Mouse (Mus musculus): ENCODE results near the gene Prg2. TPM values are rescaled to one million over a fixed set of nuclear protein-coding genes. Genes with fewer than 3 reads are reported as not detected.

The Prg2 gene
- polyA plus RNA-seq, 1 experiment from 2014 or later = 0.60 TPM

DNA sequence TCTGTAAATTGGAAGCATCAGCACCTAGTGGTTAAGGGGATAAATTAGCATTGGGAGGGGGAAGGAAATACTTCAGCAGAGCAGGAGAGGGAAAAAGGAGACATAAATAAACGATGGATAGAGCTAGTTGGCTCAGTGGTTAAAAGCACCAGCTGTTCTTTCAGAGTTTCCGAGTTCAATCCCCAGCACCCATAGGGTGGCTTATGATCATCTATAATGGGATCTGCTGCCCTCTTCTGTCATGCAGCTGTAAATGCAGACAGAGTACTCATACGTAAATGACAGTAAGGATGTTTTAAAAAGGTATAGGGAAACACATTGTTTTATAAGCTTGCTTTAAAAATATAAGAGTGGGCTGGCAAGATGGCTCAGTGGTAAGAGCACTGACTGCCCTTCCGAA, 27.5 kb downstream of the Prg2 start:
- no peak for ATAC-seq (ENCODE audit: insufficient number of reproducible peaks, insufficient read depth, low FRiP score, low TSS enrichment)
- H3K4me3 ChIP-seq = no peak overlapping the region
- no peak overlapping the region for H3K9ac ChIP-seq
- H3K27me3 ChIP-seq = no peaks in the 10 kb centered on the region
- WGBS = 33% methylated on average over 4 of the region's 4 CpGs
- no peak overlapping the region for H3K27ac ChIP-seq
- H3K4me1 ChIP-seq = 0 out of 2 replicates have a peak, but pooled peaks cover 3% of the 10 kb centered on the region
- H3K9me3 ChIP-seq = no peaks in the 10 kb centered on the region
- no peak overlapping the region for H3K4me2 ChIP-seq (replicated peaks)
- no peaks in the 10 kb centered on the region for H3K36me3 ChIP-seq

DNA sequence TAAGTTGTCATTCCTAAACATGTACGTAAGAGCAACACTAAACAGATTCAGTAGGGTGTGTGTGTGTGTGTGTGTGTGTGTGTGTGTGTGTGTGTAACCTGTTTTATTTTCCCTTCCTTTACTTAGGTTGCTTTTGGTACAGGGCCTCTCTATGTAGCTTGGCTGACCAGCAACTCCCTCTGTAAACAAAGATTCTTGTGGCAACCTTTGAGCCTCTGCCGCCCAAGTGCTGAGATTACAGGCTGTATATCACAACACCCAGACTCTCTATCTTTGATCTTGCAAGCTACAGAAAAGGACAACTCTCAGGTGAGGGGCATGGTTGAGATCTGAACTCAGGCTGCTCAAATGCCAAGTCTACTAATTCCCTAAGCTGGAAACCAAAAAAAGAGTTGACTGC, 29.0 kb downstream of the Prg2 start:
- no peaks in the 10 kb centered on the region for H3K36me3 ChIP-seq
- H3K4me2 ChIP-seq (replicated peaks) = no peak overlapping the region
- H3K9ac ChIP-seq = no peak overlapping the region
- no peak for ATAC-seq (ENCODE audit: insufficient number of reproducible peaks, insufficient read depth, low FRiP score, low TSS enrichment)
- H3K27ac ChIP-seq = no peak overlapping the region
- no peak overlapping the region for H3K4me3 ChIP-seq
- no peaks in the 10 kb centered on the region for H3K9me3 ChIP-seq
- 0 out of 2 replicates have a peak, but pooled peaks cover 3% of the 10 kb centered on the region for H3K4me1 ChIP-seq
- WGBS = 71% methylated on average over 2 of the region's 2 CpGs
- no peaks in the 10 kb centered on the region for H3K27me3 ChIP-seq

DNA sequence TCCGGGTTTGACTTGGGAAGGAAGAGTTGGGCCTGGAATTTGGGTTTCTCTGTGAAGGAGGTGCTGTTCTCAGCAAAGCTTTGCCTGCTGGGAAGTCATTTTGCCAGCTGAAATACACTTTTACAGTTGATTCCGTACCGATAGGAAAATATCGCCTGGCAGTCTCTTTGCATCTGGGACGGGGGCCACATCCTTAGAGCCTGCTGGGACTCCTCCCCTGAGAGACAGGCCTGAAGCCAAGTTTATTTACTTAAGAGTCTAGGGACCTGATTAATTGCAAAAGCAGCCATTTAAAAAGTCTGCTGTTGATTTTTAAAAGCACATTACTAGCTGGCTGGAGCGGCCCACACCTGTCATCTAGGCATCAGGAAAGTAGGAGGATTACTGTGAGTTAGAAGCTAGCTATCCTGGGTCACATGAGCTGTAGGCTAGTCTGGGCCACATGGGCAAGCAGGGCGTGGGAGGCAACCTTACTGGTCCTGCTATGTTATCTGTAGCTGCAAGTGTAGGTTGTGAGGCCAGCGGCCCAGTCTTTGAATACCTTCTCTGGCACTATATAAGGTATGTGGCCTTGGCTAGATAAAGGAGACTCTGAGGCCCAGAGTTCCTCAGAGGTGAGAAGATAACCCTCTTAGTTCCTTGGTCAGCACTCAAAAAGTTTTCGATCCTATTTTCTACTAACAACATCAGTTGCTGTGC, 31.8 kb downstream of the Prg2 start:
- Histone ChIP-seq H3K27ac (no peak overlapping the region), H3K36me3 (no peaks in the 10 kb centered on the region), H3K4me3 (no peak overlapping the region), H3K4me1 (0 out of 2 replicates have a peak, but pooled peaks cover 3% of the 10 kb centered on the region), H3K4me2 (replicated peaks) (no peak overlapping the region), H3K27me3 (no peaks in the 10 kb centered on the region), H3K9ac (no peak overlapping the region), H3K9me3 (no peaks in the 10 kb centered on the region)
- 60% methylated on average over 9 of the region's 9 CpGs for WGBS
- no peak for ATAC-seq (ENCODE audit: insufficient number of reproducible peaks, insufficient read depth, low FRiP score, low TSS enrichment)

DNA sequence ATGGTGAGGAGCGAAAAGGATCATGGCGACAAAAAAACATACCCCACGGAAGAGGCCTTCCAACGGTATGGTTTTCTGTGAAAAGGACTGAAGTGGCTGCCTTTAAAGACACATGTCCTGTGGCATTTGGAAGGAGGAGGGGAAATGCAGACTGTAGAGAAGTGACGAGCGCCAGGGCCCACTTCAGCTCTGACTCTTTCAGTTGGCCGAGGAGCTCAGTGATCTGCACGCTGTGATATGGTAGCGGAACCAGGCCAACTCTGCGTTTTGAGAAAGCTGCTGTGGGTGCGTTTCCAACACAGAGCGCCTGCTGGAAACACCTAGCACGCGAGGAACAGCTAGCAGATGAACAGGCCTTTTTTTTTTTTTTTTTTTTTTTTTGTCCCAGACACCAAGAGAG, 32.4 kb downstream of the Prg2 start:
- no peaks in the 10 kb centered on the region for H3K9me3 ChIP-seq
- no peak overlapping the region for H3K4me3 ChIP-seq
- H3K4me2 ChIP-seq (replicated peaks) = no peak overlapping the region
- no peak overlapping the region for H3K9ac ChIP-seq
- H3K36me3 ChIP-seq = no peaks in the 10 kb centered on the region
- H3K27ac ChIP-seq = no peak overlapping the region
- ATAC-seq (ENCODE audit: insufficient number of reproducible peaks, insufficient read depth, low FRiP score, low TSS enrichment) = no peak
- 0 out of 2 replicates have a peak, but pooled peaks cover 3% of the 10 kb centered on the region for H3K4me1 ChIP-seq
- H3K27me3 ChIP-seq = no peaks in the 10 kb centered on the region
- WGBS = 89% methylated on average over 14 of the region's 14 CpGs

DNA sequence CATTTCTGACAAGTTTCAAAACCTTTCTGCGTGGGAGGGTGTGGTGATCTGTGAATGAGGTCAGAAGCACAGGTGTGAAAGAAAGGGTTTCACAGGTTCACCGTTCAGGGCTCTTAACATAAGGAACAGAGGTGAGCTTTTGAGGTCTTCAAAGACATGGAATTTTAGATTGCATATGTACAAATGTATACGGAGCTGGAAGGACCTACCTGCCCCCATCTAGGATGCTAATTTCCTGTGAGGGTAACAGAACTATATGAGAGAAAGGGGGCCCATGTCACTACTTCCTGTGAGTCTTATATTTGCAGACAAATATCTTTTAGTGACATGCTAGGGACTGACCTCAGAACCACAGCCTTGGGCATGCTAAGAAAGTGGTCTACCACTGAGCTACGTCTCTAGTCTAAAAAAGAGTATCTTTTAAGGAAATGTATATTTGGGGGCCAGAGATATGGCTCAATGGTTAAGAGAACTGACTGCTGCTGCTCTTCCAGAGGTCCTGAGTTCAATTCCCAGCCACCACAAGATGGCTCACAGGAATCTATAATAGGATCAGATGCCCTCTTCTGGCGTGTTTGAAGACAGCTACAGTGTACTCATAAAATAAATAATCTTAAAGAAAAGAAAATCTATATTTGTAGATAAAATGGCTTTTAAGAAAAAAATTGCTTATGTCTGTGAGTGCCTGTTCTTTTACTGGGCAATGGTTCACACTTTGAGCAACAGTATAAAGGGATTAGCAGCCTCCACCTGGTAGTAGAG, 33.7 kb downstream of the Prg2 start:
- 81% methylated on average over 5 of the region's 5 CpGs for WGBS
- Histone ChIP-seq H3K9me3 (no peaks in the 10 kb centered on the region), H3K4me2 (replicated peaks) (no peak overlapping the region)

DNA sequence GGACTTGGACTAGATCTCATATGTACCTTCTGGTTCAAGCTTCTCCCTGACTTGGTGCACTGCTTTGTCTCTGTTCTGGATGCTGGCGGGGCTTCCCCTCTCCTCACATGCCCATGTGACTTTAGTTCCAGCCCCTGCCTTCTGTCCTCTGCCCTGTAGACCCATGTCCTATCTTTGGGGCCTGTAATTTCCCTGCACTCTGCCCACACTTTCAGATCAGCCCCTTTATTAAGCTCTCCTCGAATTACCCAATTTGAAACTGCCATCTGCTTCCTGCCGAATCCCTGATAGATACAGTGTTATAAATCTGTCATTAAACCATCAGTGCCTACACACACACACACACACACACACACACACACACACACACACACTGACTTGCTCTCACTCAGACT, 34.3 kb downstream of the Prg2 start:
- Histone ChIP-seq H3K4me1 (0 out of 2 replicates have a peak, but pooled peaks cover 3% of the 10 kb centered on the region), H3K27me3 (no peaks in the 10 kb centered on the region), H3K4me3 (no peak overlapping the region), H3K9me3 (no peaks in the 10 kb centered on the region), H3K36me3 (no peaks in the 10 kb centered on the region), H3K9ac (no peak overlapping the region), H3K4me2 (replicated peaks) (no peak overlapping the region), H3K27ac (no peak overlapping the region)
- ATAC-seq (ENCODE audit: insufficient number of reproducible peaks, insufficient read depth, low FRiP score, low TSS enrichment) = no peak
- WGBS = 57% methylated on average over 3 of the region's 3 CpGs

More for the DNA sequence above, 33.7 kb downstream of the Prg2 start:
- no peak overlapping the region for H3K9ac ChIP-seq
- H3K36me3 ChIP-seq = no peaks in the 10 kb centered on the region
- 0 out of 2 replicates have a peak, but pooled peaks cover 3% of the 10 kb centered on the region for H3K4me1 ChIP-seq
- no peak for ATAC-seq (ENCODE audit: insufficient number of reproducible peaks, insufficient read depth, low FRiP score, low TSS enrichment)
- no peak overlapping the region for H3K27ac ChIP-seq
- H3K4me3 ChIP-seq = no peak overlapping the region
- H3K27me3 ChIP-seq = no peaks in the 10 kb centered on the region

DNA sequence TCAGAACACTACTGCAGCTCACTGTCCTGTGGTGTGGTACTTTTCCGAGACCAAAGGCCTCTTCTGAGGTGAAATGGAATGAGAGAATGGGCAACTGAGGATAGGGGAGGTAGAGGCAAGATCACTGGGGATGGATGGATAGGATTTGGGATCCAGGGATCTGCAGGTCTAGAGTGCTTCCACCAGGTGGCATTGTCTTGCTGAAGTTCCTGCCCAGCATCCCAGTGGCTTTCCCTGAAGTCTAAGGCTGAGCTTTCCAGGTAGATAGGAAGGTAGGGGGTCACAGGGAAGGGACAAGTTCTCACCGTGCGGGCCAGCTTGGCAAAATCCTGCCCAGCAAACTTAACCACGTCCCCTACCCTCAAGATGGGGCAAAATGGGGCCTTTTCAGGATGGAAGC, 41.8 kb downstream of the Prg2 start:
- Histone ChIP-seq H3K4me1 (no peaks in the 10 kb centered on the region), H3K4me3 (no peak overlapping the region), H3K27me3 (no peaks in the 10 kb centered on the region), H3K27ac (no peak overlapping the region), H3K4me2 (replicated peaks) (no peak overlapping the region), H3K36me3 (no peaks in the 10 kb centered on the region), H3K9me3 (no peaks in the 10 kb centered on the region), H3K9ac (no peak overlapping the region)
- no peak for ATAC-seq (ENCODE audit: insufficient number of reproducible peaks, insufficient read depth, low FRiP score, low TSS enrichment)
- WGBS = 14% methylated on average over 4 of the region's 4 CpGs

DNA sequence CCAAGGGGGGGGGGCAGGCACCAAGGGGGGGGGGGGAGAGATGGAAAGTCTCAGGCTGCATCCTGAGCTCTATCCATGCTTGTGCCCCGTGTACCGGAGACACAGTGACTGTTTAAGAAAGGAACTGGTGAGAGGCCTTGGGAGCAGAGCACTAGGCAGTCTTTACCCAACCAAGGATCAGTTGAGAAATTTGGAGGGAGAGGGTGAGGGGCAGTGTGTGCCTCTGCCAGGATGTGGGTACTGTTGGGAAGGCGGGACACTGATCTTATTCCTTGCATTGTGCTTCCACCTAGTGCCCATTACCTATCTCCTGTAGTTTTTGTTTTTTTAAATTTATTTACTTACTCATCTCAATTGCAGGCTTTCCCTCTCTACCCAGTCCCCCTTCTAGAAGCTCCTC, 45.9 kb downstream of the Prg2 start:
- Histone ChIP-seq H3K27me3 (no peaks in the 10 kb centered on the region), H3K36me3 (no peaks in the 10 kb centered on the region), H3K27ac (no peak overlapping the region), H3K9me3 (no peaks in the 10 kb centered on the region), H3K4me2 (replicated peaks) (no peak overlapping the region), H3K4me1 (no peaks in the 10 kb centered on the region), H3K9ac (no peak overlapping the region), H3K4me3 (no peak overlapping the region)
- WGBS = 81% methylated on average over 3 of the region's 3 CpGs
- ATAC-seq (ENCODE audit: insufficient number of reproducible peaks, insufficient read depth, low FRiP score, low TSS enrichment) = no peak

DNA sequence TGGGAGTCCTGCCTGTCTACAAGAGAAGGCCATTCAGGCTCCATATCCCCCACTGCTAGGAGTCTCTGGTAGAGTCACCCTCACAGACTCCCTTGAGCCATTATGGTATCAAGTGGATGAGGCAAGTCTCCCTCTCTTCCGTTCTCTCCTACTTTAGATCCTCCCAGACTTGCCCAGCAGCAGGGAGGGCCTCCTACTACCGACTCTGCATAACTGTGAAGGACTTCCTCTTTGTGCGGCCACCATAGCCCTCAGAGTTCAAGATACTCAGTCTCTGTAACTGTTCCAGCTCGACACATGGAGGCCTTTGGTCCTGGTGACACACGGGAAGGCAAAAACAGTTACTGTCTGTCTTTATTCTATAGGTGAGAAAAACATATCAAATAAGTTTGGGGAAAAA, 47.0 kb downstream of the Prg2 start:
- H3K9me3 ChIP-seq = no peaks in the 10 kb centered on the region
- no peak overlapping the region for H3K9ac ChIP-seq
- no peak overlapping the region for H3K4me2 ChIP-seq (replicated peaks)
- no peak for ATAC-seq (ENCODE audit: insufficient number of reproducible peaks, insufficient read depth, low FRiP score, low TSS enrichment)
- no peaks in the 10 kb centered on the region for H3K4me1 ChIP-seq
- H3K27ac ChIP-seq = no peak overlapping the region
- H3K27me3 ChIP-seq = no peaks in the 10 kb centered on the region
- 75% methylated on average over 5 of the region's 5 CpGs for WGBS
- no peak overlapping the region for H3K4me3 ChIP-seq
- H3K36me3 ChIP-seq = no peaks in the 10 kb centered on the region

DNA sequence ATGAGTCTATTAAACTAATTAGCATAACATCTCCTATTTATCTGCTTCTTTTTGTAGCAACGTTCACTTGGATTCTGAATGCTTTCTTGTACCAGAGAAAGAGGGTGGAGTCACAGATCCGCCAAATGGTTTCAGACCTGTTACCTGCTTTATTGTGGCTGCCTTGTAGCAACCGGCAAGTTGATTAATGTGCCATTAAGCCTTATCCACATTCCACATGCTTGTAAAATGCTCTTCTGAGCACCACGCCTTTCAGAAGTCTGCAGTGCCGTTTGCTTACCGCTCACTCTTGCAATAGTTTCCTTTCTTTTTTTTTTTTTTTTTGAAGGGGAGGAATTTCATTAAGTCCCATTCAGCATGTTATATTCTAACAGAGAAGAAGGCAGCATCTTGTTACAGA, 49.6 kb downstream of the Prg2 start:
- Histone ChIP-seq H3K4me2 (replicated peaks) (no peak overlapping the region), H3K27me3 (no peaks in the 10 kb centered on the region), H3K9me3 (no peaks in the 10 kb centered on the region), H3K4me3 (no peak overlapping the region), H3K27ac (no peak overlapping the region), H3K9ac (no peak overlapping the region), H3K36me3 (no peaks in the 10 kb centered on the region), H3K4me1 (no peaks in the 10 kb centered on the region)
- no peak for ATAC-seq (ENCODE audit: insufficient number of reproducible peaks, insufficient read depth, low FRiP score, low TSS enrichment)
- 74% methylated on average over 6 of the region's 6 CpGs for WGBS

DNA sequence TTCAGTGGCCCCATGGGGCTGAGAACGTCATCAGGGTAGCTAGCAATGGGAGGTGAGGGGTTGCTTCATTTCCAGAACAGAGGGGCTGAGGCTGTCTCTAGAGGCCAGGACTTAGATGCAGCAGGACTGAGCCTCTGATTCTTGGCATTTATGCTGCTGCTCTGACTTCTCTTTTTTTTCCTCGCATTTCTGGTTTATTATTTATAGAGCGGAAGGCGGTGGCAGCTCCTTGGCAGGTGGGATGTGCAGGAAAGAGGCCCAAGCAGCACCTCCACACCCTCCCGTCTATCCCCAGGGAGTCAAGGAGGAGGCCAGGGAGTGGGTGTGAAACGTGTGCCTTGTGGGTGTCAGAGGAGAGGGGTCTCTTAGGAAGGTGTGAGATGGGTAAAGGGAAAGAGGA, 50.7 kb downstream of the Prg2 start:
- Histone ChIP-seq H3K4me1 (no peaks in the 10 kb centered on the region), H3K27me3 (no peaks in the 10 kb centered on the region), H3K27ac (no peak overlapping the region), H3K36me3 (no peaks in the 10 kb centered on the region), H3K4me3 (no peak overlapping the region), H3K9me3 (no peaks in the 10 kb centered on the region), H3K9ac (no peak overlapping the region), H3K4me2 (replicated peaks) (no peak overlapping the region)
- 68% methylated on average over 6 of the region's 6 CpGs for WGBS
- ATAC-seq (ENCODE audit: insufficient number of reproducible peaks, insufficient read depth, low FRiP score, low TSS enrichment) = no peak

DNA sequence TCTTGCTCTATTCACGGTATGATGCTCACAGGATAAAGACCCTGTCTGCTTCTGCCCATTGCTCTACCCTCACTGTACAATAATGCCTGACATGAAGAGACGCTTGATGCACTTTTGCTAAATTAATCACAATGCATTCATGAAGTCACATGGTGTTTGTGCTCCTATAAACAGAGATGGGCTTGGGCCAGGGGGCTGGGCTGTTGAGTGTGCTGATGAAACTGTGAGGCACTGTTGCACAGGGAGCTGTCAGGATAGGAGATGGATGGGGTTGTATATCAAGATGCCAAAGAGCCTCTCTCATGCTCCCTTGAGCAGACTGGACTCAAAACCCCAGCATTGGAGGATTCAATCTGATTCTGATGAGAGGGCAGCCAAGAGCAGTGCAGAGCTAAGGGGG, 52.9 kb downstream of the Prg2 start:
- no peak overlapping the region for H3K4me2 ChIP-seq (replicated peaks)
- H3K4me3 ChIP-seq = no peak overlapping the region
- H3K9me3 ChIP-seq = no peaks in the 10 kb centered on the region
- H3K36me3 ChIP-seq = no peaks in the 10 kb centered on the region
- peaks cover 3% of the 10 kb centered on the region for H3K4me1 ChIP-seq
- no peak for ATAC-seq (ENCODE audit: insufficient number of reproducible peaks, insufficient read depth, low FRiP score, low TSS enrichment)
- H3K27me3 ChIP-seq = no peaks in the 10 kb centered on the region
- H3K27ac ChIP-seq = no peak overlapping the region
- 79% methylated on average over 2 of the region's 2 CpGs for WGBS
- no peak overlapping the region for H3K9ac ChIP-seq
